Mouse (Mus musculus): Measurements from ENCODE around the gene Dppa5a. TPM values are rescaled to one million over a fixed set of nuclear protein-coding genes. Genes with fewer than 3 reads are reported as not detected.
A peak's percentile ranks its signal among the peaks of the same experiment; 100 is the strongest.
"Not testable (repeated sequence)": the region's sequence is repeated elsewhere in the genome, so short reads cannot be mapped to it uniquely, and the experiment has no call there.

Dppa5a gene
- 0.26 TPM in 1 of 2 replicates, not detected in the other for polyA plus RNA-seq (2016; fragmentation: Nextera tagmentation; extraction: Ambion mirVana)

GRCm38 (mm10) chr9:78367959-78368358, at the start of gene Dppa5a:
Gene Dppa5a, minus strand, starts transcription at chr9:78368177.
- 90% methylated on average over 16 of the region's 16 CpGs for WGBS
- not testable (repeated sequence) for DNase-seq (ENCODE audit: low spot score); H3K9me3 ChIP-seq; H3K27me3 ChIP-seq (replicated peaks; ENCODE audit: low read depth, poor library complexity, severe bottlenecking); H3K4me3 ChIP-seq; H3K36me3 ChIP-seq (replicated peaks); H3K4me1 ChIP-seq; H3K27ac ChIP-seq (replicated peaks)

GRCm38 (mm10) chr9:78401596-78401995, 33.6 kb upstream of the Dppa5a start:
- WGBS = 94% methylated on average over 7 of the region's 7 CpGs
- peaks cover 27% of the 10 kb centered on the region for H3K27me3 ChIP-seq (replicated peaks; ENCODE audit: low read depth, poor library complexity, severe bottlenecking)
- no peak overlapping the region for H3K4me3 ChIP-seq
- no peaks in the 10 kb centered on the region for H3K4me1 ChIP-seq
- no peaks in the 10 kb centered on the region for H3K36me3 ChIP-seq (replicated peaks)
- H3K9me3 ChIP-seq = no peaks in the 10 kb centered on the region
- no peak overlapping the region for H3K27ac ChIP-seq (replicated peaks)
- no peak for DNase-seq (ENCODE audit: low spot score)

GRCm38 (mm10) chr9:78400570-78400969, 32.6 kb upstream of the Dppa5a start:
- 90% methylated on average over 5 of the region's 5 CpGs for WGBS
- no peaks in the 10 kb centered on the region for H3K36me3 ChIP-seq (replicated peaks)
- H3K27ac ChIP-seq (replicated peaks) = no peak overlapping the region
- no peak for DNase-seq (ENCODE audit: low spot score)
- H3K27me3 ChIP-seq (replicated peaks; ENCODE audit: low read depth, poor library complexity, severe bottlenecking) = peaks cover 37% of the 10 kb centered on the region
- H3K9me3 ChIP-seq = no peaks in the 10 kb centered on the region
- H3K4me1 ChIP-seq = peaks cover 8% of the 10 kb centered on the region
- no peak overlapping the region for H3K4me3 ChIP-seq

GRCm38 (mm10) chr9:78396517-78396916, 28.5 kb upstream of the Dppa5a start:
- peak overlapping the region; percentile 50; the same call in 1 of the 2 replicates for H3K4me3 ChIP-seq
- WGBS = 65% methylated on average over 9 of the region's 9 CpGs
- H3K4me1 ChIP-seq = peaks cover 10% of the 10 kb centered on the region
- H3K36me3 ChIP-seq (replicated peaks) = no peaks in the 10 kb centered on the region
- DNase-seq (ENCODE audit: low spot score) = no peak
- H3K9me3 ChIP-seq = no peaks in the 10 kb centered on the region
- H3K27ac ChIP-seq (replicated peaks) = no peak overlapping the region
- peaks cover 74% of the 10 kb centered on the region for H3K27me3 ChIP-seq (replicated peaks; ENCODE audit: low read depth, poor library complexity, severe bottlenecking)

GRCm38 (mm10) chr9:78395630-78396351, 27.8 kb upstream of the Dppa5a start, which contains the start of gene Ddx43:
Gene Ddx43, plus strand, starts transcription at chr9:78395777.
- H3K36me3 ChIP-seq (replicated peaks) = no peaks in the 10 kb centered on the region
- H3K4me1 ChIP-seq = peaks cover 10% of the 10 kb centered on the region
- peak; percentile 87 for DNase-seq (ENCODE audit: low spot score)
- peak within 1 kb of the TSS; percentile 50 for H3K4me3 ChIP-seq
- WGBS = 7% methylated on average over 93 of the region's 93 CpGs
- H3K9me3 ChIP-seq = no peaks in the 10 kb centered on the region
- H3K27ac ChIP-seq (replicated peaks) = peak within 1 kb of the TSS; percentile 20; the same call in 1 of the 2 replicates
- H3K27me3 ChIP-seq (replicated peaks; ENCODE audit: low read depth, poor library complexity, severe bottlenecking) = peaks cover 81% of the 10 kb centered on the region

GRCm38 (mm10) chr9:78395244-78395629, 27.3 kb upstream of the Dppa5a start:
- no peak for DNase-seq (ENCODE audit: low spot score)
- no peak overlapping the region for H3K27ac ChIP-seq (replicated peaks)
- 43% methylated on average over 11 of the region's 11 CpGs for WGBS
- peaks cover 82% of the 10 kb centered on the region for H3K27me3 ChIP-seq (replicated peaks; ENCODE audit: low read depth, poor library complexity, severe bottlenecking)
- H3K4me1 ChIP-seq = peaks cover 10% of the 10 kb centered on the region
- H3K36me3 ChIP-seq (replicated peaks) = no peaks in the 10 kb centered on the region
- no peaks in the 10 kb centered on the region for H3K9me3 ChIP-seq
- H3K4me3 ChIP-seq = peak overlapping the region; percentile 50

- no peak overlapping the region for H3K4me3 ChIP-seq
- no peaks in the 10 kb centered on the region for H3K9me3 ChIP-seq
- no peak overlapping the region for H3K27ac ChIP-seq (replicated peaks)
- H3K27me3 ChIP-seq (replicated peaks; ENCODE audit: low read depth, poor library complexity, severe bottlenecking) = peaks cover 81% of the 10 kb centered on the region
- WGBS = 68% methylated on average over 7 of the region's 7 CpGs
- peaks cover 10% of the 10 kb centered on the region for H3K4me1 ChIP-seq
- H3K36me3 ChIP-seq (replicated peaks) = no peaks in the 10 kb centered on the region
- no peak for DNase-seq (ENCODE audit: low spot score)
Measured at GRCm38 (mm10) chr9:78394602-78395001, 26.6 kb upstream of the Dppa5a start.

- WGBS = 86% methylated on average over 10 of the region's 10 CpGs
- H3K9me3 ChIP-seq = no peaks in the 10 kb centered on the region
- peaks cover 10% of the 10 kb centered on the region for H3K4me1 ChIP-seq
- DNase-seq (ENCODE audit: low spot score) = no peak
- no peaks in the 10 kb centered on the region for H3K36me3 ChIP-seq (replicated peaks)
- H3K27me3 ChIP-seq (replicated peaks; ENCODE audit: low read depth, poor library complexity, severe bottlenecking) = peaks cover 73% of the 10 kb centered on the region
- no peak overlapping the region for H3K4me3 ChIP-seq
- no peak overlapping the region for H3K27ac ChIP-seq (replicated peaks)
Measured at GRCm38 (mm10) chr9:78393741-78394140, 25.8 kb upstream of the Dppa5a start.

GRCm38 (mm10) chr9:78389981-78390380, 22.0 kb upstream of the Dppa5a start:
- no peaks in the 10 kb centered on the region for H3K9me3 ChIP-seq
- H3K4me1 ChIP-seq = no peaks in the 10 kb centered on the region
- no peak overlapping the region for H3K4me3 ChIP-seq
- no peaks in the 10 kb centered on the region for H3K36me3 ChIP-seq (replicated peaks)
- H3K27ac ChIP-seq (replicated peaks) = no peak overlapping the region
- DNase-seq (ENCODE audit: low spot score) = no peak
- peaks cover 38% of the 10 kb centered on the region for H3K27me3 ChIP-seq (replicated peaks; ENCODE audit: low read depth, poor library complexity, severe bottlenecking)
- 61% methylated on average over 5 of the region's 5 CpGs for WGBS

- H3K27ac ChIP-seq (replicated peaks) = no peak overlapping the region
Measured at GRCm38 (mm10) chr9:78386947-78387346, 19.0 kb upstream of the Dppa5a start.

GRCm38 (mm10) chr9:78385893-78386292, 17.9 kb upstream of the Dppa5a start:
- H3K36me3 ChIP-seq (replicated peaks) = no peaks in the 10 kb centered on the region
- no peaks in the 10 kb centered on the region for H3K4me1 ChIP-seq
- peaks cover 2% of the 10 kb centered on the region; the same call in 1 of the 2 replicates for H3K27me3 ChIP-seq (replicated peaks; ENCODE audit: low read depth, poor library complexity, severe bottlenecking)
- peak; percentile 22 for DNase-seq (ENCODE audit: low spot score)
- no peak overlapping the region for H3K27ac ChIP-seq (replicated peaks)
- WGBS = 52% methylated on average over 3 of the region's 3 CpGs
- H3K9me3 ChIP-seq = no peaks in the 10 kb centered on the region
- H3K4me3 ChIP-seq = no peak overlapping the region

More at GRCm38 (mm10) chr9:78386947-78387346, 19.0 kb upstream of the Dppa5a start:
- Histone ChIP-seq H3K4me1 (no peaks in the 10 kb centered on the region), H3K9me3 (no peaks in the 10 kb centered on the region), H3K4me3 (no peak overlapping the region), H3K27me3 (replicated peaks; ENCODE audit: low read depth, poor library complexity, severe bottlenecking) (peaks cover 9% of the 10 kb centered on the region), H3K36me3 (replicated peaks) (no peaks in the 10 kb centered on the region)
- no peak for DNase-seq (ENCODE audit: low spot score)
- WGBS = 87% methylated on average over 7 of the region's 7 CpGs

- Histone ChIP-seq H3K36me3 (replicated peaks) (no peaks in the 10 kb centered on the region), H3K9me3 (no peaks in the 10 kb centered on the region), H3K27ac (replicated peaks) (no peak within 1 kb of the TSS; the same call in 1 of the 2 replicates), H3K27me3 (replicated peaks; ENCODE audit: low read depth, poor library complexity, severe bottlenecking) (peaks cover 31% of the 10 kb centered on the region), H3K4me1 (peaks cover 12% of the 10 kb centered on the region), H3K4me3 (peak within 1 kb of the TSS; percentile 56)
- peak; percentile 67 for DNase-seq (ENCODE audit: low spot score)
- WGBS = 3% methylated on average over 23 of the region's 23 CpGs
Measured at GRCm38 (mm10) chr9:78378113-78378785, 10.3 kb upstream of the Dppa5a start, which contains the start of gene Ooep. Gene Ooep, minus strand, starts transcription at chr9:78378725.

- 24% methylated on average over 8 of the region's 8 CpGs for WGBS
- Histone ChIP-seq H3K4me1 (peaks cover 12% of the 10 kb centered on the region), H3K27me3 (replicated peaks; ENCODE audit: low read depth, poor library complexity, severe bottlenecking) (peaks cover 31% of the 10 kb centered on the region), H3K36me3 (replicated peaks) (no peaks in the 10 kb centered on the region), H3K27ac (replicated peaks) (no peak overlapping the region), H3K9me3 (no peaks in the 10 kb centered on the region), H3K4me3 (peak overlapping the region; percentile 56)
- no peak for DNase-seq (ENCODE audit: low spot score)
Measured at GRCm38 (mm10) chr9:78377546-78377945, 9.6 kb upstream of the Dppa5a start.

All from embryonic facial prominence, embryonic 10.5 days (tissue).